Mouse (Mus musculus): Measurements from ENCODE around the gene Gm20897. TPM values are rescaled to one million over a fixed set of nuclear protein-coding genes. Genes with fewer than 3 reads are reported as not detected.

Gm20897 gene
- total RNA-seq (2023) = not detected

DNA sequence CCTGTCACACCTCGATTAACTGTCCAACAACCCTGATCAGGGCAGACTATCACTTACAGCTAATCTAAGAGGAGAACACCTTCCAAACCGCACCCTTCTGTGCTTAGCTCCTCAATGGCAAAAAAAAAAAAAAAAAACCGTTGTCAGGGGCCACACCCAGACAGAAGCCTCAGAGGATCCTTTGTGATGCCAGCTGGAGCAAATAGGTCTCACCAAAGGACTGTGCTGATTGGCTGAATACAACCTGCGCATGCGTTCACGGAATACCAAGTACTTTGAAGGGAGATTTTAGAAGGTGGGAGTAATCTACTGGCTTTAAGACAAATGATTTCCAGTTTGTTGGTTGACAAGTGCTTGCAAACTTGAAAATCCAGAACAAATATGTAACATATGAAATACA, at the start of gene Gm20897:
TSS of gene Gm20897 (minus strand) at position 101 of the 400 bp plus-strand sequence.

Other genes with a start within 250 kb of the Gm20897 start
- gene Gm21732, start 73.5 kb upstream of the Gm20897 start, total RNA-seq (2023) = not detected